Mouse (Mus musculus) hematopoietic stem cell, adult 5-6 weeks (primary cell): ENCODE data around the gene Atp2b4. TPM values are rescaled to one million over a fixed set of nuclear protein-coding genes. Genes with fewer than 3 reads are reported as not detected.

Experiments
- ATAC-seq, 2 experiments: fragments of 125-278 bp in 1 of 2; replicated peaks in 1 of 2; 2 replicates each; pipeline ENCODE4 v1.8.0; 2016 to 2017; ENCODE audit warnings: inconsistent platforms in 2 of 2, mild to moderate bottlenecking in 2 of 2, moderate number of reproducible peaks in 2 of 2, low read depth in 1 of 2, moderate TSS enrichment in 1 of 2; ENCODE audit not compliant: low FRiP score in 2 of 2, poor library complexity in 2 of 2, severe bottlenecking in 2 of 2, insufficient read depth in 1 of 2, low TSS enrichment in 1 of 2
- total RNA-seq: library from RNA; stranded (forward); fragments of 172-1452, 232-1000 nt; gene quantifications from 2 replicates; pipeline ENCODE4 v1.2.3, GENCODE M21; 2017

Atp2b4 gene
- total RNA-seq = 82.1 and 116 TPM in 2 replicates

GRCm38 (mm10) chr1:133800948-133801393 is at the start of gene Atp2b4:
Gene Atp2b4, minus strand, starts transcription at chr1:133801041.
- peak; percentile 85 to 90 for ATAC-seq

- ATAC-seq = peak in 1 of 2 experiments; percentile 58; a peak in 1 of 4 replicates
Observed at GRCm38 (mm10) chr1:133844734-133845133, 43.9 kb upstream of the Atp2b4 start.

DNA sequence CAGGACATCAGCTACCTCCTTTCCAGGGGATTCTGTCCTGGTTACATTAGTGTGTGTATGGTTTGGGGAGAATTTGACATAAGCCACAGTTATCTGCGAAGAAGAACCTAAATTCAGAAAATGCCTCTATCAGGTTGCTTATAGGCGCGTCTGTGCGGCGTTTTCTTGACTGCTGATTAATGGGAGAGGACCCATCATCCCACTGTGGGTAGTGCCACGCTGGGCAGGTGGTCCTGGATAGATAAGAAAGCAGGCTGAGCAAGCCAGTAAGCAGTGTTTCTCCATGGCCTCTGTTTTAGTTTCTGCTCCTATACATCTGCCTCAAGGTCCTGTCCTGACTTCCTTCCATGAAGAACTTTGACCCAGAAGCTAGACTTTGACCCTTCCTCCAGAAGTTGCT is 43.1 kb upstream of the Atp2b4 start:
- ATAC-seq = no peak

GRCm38 (mm10) chr1:133843370-133843769 is 42.5 kb upstream of the Atp2b4 start:
- ATAC-seq = no peak

GRCm38 (mm10) chr1:133842074-133842725 is 41.4 kb upstream of the Atp2b4 start:
- no peak for ATAC-seq

- peak; percentile 46 to 57; a peak in 3 of 4 replicates for ATAC-seq
Observed at GRCm38 (mm10) chr1:133841171-133841926, 40.5 kb upstream of the Atp2b4 start.

DNA sequence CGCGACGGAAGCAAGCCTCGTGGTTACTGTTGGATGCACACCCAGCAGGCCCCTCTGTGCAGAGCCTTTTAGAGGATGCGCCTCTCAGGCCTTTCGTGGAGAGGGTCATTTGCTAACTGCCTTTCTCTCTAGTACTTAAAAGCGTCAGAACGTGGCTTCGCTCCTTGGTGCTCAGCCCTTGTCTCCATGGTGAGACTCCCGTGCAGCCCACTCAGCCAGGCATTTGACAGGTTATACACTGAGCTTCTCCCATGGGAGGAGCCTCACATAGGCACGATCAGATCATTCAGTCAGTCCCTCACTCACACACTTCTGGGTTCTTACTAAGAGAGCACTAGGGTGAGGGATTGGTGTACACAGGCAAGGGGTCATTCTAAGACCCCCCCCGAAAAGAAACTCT is 39.7 kb upstream of the Atp2b4 start:
- ATAC-seq = no peak

DNA sequence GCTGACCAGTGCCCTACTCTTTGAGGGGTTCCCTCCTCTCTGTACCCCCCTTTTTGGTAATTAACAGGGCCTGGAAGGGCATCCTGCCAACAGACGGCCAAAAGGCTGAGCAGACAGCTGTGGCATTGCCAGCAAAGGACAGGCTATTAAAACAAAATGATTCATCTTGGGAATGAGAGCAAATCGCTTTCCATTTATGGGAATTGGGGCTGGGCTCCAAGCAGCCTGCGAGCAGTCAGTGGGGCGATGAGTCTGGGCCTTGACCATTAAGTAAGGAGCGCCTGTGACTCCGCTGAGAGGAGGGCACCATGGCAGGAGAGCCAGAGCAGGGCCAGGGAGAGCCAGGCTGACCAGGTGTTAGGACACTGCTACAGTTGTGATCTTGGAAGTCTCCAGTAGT is 33.5 kb upstream of the Atp2b4 start:
- no peak for ATAC-seq

DNA sequence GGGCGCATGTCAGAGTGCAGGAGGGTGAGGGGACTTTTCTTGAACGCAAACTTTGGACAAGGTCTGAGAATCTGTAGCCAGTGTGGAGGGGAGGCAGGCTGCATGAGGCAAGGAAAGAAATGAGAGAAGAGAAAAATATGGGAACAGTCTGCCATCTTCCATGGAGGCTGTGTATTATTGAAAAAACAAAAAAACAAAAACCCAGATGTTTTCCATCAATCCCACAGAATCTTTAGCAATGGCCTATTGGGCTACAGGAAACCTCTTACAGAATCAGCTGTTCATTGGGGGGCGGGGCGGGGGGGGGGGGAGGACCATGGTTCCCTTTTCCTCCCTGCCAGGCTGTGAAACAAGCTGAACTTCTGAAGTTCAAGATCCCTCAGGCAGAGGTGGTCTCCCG is 31.9 kb upstream of the Atp2b4 start:
- ATAC-seq = no peak

DNA sequence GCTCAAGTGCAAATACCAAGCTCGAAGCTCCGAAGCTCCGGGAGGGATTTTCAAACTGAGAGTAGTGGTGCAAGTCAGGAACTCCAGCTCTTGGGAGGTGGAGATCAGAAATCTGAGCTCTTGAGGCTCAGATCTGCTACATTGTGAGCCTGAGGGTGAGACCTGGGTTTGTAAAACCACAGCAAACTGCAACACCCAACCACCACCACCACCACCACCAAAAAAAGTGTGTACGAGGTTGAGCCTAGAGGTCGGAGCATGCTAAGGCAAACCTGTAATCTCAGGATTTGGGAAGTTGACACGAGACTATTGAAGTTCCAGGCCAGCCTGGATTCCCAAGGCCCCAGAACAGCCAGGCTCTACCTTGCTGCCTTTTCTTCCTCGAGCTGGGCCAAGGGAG is 25.4 kb upstream of the Atp2b4 start:
- no peak for ATAC-seq

- ATAC-seq = peak; percentile 30 to 46; a peak in 2 of 4 replicates
Observed at GRCm38 (mm10) chr1:133825543-133825942, 24.7 kb upstream of the Atp2b4 start.

GRCm38 (mm10) chr1:133825140-133825539 is 24.3 kb upstream of the Atp2b4 start:
- no peak for ATAC-seq

- peak; percentile 27 to 70 for ATAC-seq
Observed at GRCm38 (mm10) chr1:133821144-133821543, 20.3 kb upstream of the Atp2b4 start.

DNA sequence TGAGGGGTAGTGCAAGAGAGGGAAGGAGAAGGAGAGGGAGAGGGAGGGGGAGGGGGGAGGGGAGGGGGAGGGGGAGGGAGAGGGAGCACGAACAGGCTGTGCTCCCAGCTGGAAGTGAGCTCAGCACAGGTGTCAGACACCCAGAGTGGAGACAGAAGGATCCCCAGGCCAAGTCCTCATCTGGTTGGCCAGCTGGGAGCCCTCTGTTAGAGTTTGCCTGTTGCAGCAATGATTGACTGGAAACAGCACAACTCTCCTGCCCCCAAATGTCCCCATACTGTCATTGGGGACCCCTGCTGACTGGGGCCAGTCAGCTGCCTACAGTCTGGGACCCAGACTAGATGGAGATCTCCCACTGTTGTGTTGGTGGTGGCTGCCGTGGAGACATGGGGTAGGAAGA is 19.3 kb upstream of the Atp2b4 start:
- ATAC-seq = no peak

DNA sequence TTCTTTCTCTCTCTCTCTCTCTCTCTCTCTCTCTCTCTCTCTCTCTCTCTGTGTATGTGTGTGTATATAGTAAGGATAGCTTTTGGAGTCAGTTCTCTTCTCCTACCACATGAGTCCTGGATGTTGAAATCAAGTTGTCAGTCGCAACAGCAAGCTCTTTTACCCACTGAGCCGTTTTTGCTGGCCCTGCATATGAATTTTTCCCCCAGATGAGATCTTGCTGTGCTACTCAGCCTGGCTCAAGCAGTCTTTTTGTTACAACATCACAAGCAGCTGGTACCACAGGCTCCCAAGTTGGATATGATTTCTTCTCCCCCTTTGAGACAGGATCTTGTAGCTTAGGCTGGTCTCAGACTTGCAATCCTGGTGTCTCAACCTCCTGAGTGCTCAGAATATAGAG is 17.7 kb upstream of the Atp2b4 start:
- ATAC-seq = no peak

- ATAC-seq = peak; percentile 74 to 83
Observed at GRCm38 (mm10) chr1:133815747-133816491, 15.1 kb upstream of the Atp2b4 start.

DNA sequence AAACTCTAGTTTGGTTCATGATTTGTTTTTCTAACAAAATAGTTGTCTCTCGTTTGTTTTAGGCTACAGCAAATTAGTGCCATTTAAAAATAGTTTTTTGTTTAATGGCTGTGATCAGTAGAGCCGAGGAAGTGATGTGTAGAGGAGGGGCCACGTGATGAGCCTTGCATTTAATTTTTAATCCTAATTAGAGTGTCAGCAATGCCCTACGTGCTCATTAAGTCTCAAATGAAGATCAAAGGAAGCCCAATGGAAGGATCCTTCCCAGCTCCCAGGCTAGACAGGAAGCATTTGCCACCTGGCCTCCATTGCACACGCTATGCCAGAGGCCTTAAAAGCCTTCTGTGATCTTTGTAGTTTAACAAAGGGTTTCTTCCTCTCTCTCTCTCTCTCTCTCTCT is 8.5 kb upstream of the Atp2b4 start:
- ATAC-seq = no peak

DNA sequence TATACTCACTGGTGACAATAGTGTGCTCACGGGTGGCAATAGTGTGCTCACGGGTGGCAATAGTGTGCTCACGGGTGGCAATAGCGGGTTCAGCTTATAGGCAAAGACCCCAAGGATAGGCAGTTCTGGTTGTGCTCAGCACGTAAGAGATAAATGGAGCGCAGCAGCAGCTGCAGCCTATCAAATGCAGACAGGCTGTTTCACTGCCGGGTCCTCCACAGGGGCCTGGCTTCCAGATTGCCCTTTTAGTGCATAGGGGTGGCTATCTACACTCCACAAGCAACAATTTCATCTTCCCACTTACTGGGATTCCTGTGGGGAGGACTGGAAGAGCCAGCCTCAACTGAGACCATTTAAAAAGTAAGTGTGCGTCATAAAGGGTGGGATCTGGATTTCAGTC is 7.2 kb upstream of the Atp2b4 start:
- no peak for ATAC-seq
